Mouse (Mus musculus) megakaryocyte, embryonic 14.5 days (primary cell): ENCODE results near the gene Mxd1.

Source experiments
- FLI1 ChIP-seq: IDR thresholded peaks from 2 replicates; pipeline ENCODE4 v1.6.1; 2012; ENCODE audit warnings: low read length, inconsistent platforms, mixed read lengths
- GATA1 ChIP-seq: IDR thresholded peaks from 3 replicates; pipeline ENCODE4 v1.6.1; 2012; ENCODE audit warnings: mixed read lengths, low read length, inconsistent platforms, borderline replicate concordance

DNA sequence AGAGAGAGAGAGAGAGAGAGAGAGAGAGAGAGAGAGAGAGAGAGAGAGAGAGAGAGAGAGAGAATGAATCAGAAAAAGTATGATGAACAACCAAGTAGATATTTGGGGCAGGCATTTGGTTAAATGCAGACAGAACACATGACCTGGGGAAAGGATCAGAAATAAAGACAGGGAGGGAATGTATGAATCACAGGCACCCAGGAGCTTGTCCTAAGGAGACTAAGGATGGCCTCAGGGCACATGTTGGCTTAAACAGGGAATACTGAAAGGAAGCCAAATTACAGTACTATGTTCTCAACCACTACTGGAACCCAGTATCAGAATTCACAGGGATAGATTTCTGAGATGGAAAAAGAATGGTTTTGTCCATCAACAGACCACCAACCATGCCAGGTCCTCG lies 18.0 kb upstream of the Mxd1 start:
- TF ChIP-seq GATA1, result no peak
- TF ChIP-seq FLI1, result no peak
